11 mouse cellular contexts compared by ENCODE assay signal in genomic region chr11:8215634-8216033, GRCm38 (mm10).
A peak's percentile ranks its signal among the peaks of the same experiment; 100 is the strongest.
DNase-seq lines count a peak whose midpoint lies in the region; ATAC-seq lines count a peak whose summit lies in the region.
"Had no signal": no experiment of that assay in that cellular context is flagged by ENCODE, and none has a peak within 500 bp of the region (broad histone marks: within the 10 kb centered on the region; RNA-seq: fewer than 3 reads in every experiment).

No protein-coding gene starts in this region.

- no peak overlapping the region for H3K27ac ChIP-seq in forebrain, embryonic 14.5 days (ENCODE audit: low read depth, low read length)
- H3K27ac ChIP-seq in forebrain, embryonic 12.5 days = no peak overlapping the region
- no peak overlapping the region for H3K27ac ChIP-seq in hindbrain, embryonic 12.5 days
- H3K27ac ChIP-seq: stomach, embryonic 15.5 days had no signal

- 48% methylated on average over 7 of the region's 7 CpGs for WGBS in forebrain, embryonic 14.5 days
- WGBS in forebrain, embryonic 12.5 days = 63% methylated on average over 7 of the region's 7 CpGs
- 69% methylated on average over 7 of the region's 7 CpGs for WGBS in hindbrain, embryonic 12.5 days

- no peaks in the 10 kb centered on the region for H3K27me3 ChIP-seq in forebrain, embryonic 14.5 days (replicated peaks; ENCODE audit: control insufficient read depth, insufficient read depth, low read length)
- no peaks in the 10 kb centered on the region for H3K27me3 ChIP-seq in forebrain, embryonic 12.5 days
- no peaks in the 10 kb centered on the region for H3K27me3 ChIP-seq in hindbrain, embryonic 12.5 days
- H3K27me3 ChIP-seq: stomach, embryonic 15.5 days had no signal

- intact Hi-C loops in gastrocnemius, postnatal 14 days (cut with DNase I; ENCODE audit: low total_unique reads) = no loop called here

- no peak for ATAC-seq in forebrain, embryonic 14.5 days
- ATAC-seq in forebrain, embryonic 12.5 days (ENCODE audit: low FRiP score) = no peak
- no peak for ATAC-seq in hindbrain, embryonic 12.5 days (ENCODE audit: low FRiP score)
- ATAC-seq: hindbrain, embryonic 16.5 days had no signal

- no peaks in the 10 kb centered on the region for H3K4me1 ChIP-seq in forebrain, embryonic 14.5 days (ENCODE audit: control insufficient read depth, insufficient read depth, low read length)
- H3K4me1 ChIP-seq in forebrain, embryonic 12.5 days = no peaks in the 10 kb centered on the region
- no peaks in the 10 kb centered on the region for H3K4me1 ChIP-seq in hindbrain, embryonic 12.5 days
- H3K4me1 ChIP-seq: stomach, embryonic 15.5 days had no signal

- H3K4me3 ChIP-seq in forebrain, embryonic 14.5 days (ENCODE audit: low read depth, low read length) = no peak overlapping the region
- H3K4me3 ChIP-seq in forebrain, embryonic 12.5 days (replicated peaks) = no peak overlapping the region
- no peak overlapping the region for H3K4me3 ChIP-seq in hindbrain, embryonic 12.5 days
- H3K4me3 ChIP-seq: stomach, embryonic 15.5 days had no signal

- no peak overlapping the region for H3K4me2 ChIP-seq in forebrain, embryonic 14.5 days (ENCODE audit: low read length)
- no peak overlapping the region for H3K4me2 ChIP-seq in forebrain, embryonic 12.5 days
- H3K4me2 ChIP-seq in hindbrain, embryonic 12.5 days (replicated peaks) = no peak overlapping the region
- H3K4me2 ChIP-seq: stomach, embryonic 15.5 days had no signal

- H3K36me3 ChIP-seq in forebrain, embryonic 14.5 days (ENCODE audit: control insufficient read depth, insufficient read depth, low read length) = no peaks in the 10 kb centered on the region
- H3K36me3 ChIP-seq in forebrain, embryonic 12.5 days (replicated peaks) = no peaks in the 10 kb centered on the region
- no peaks in the 10 kb centered on the region for H3K36me3 ChIP-seq in hindbrain, embryonic 12.5 days
- H3K36me3 ChIP-seq: stomach, embryonic 15.5 days had no signal

- peak; percentile 23 for DNase-seq in forebrain, embryonic 14.5 days (ENCODE audit: low spot score)
- peak; percentile 35 for DNase-seq in 3T3-L1 (ENCODE audit: low read depth, low spot score)
- DNase-seq in gastrocnemius, postnatal 14 days = peak; percentile 59
- peak; percentile 71 for DNase-seq in kidney, postnatal 14 days
- DNase-seq in spleen, adult 18-20 months = no peak
- DNase-seq in spleen, postnatal 4 days (ENCODE audit: low spot score in 2 of 2) = no peak
- DNase-seq: cerebellum, adult 8-10 months had no signal

- no peak overlapping the region for H3K9ac ChIP-seq in forebrain, embryonic 14.5 days (ENCODE audit: low read length)
- H3K9ac ChIP-seq in forebrain, embryonic 12.5 days = no peak overlapping the region
- no peak overlapping the region for H3K9ac ChIP-seq in hindbrain, embryonic 12.5 days
- H3K9ac ChIP-seq: stomach, embryonic 15.5 days had no signal

- H3K9me3 ChIP-seq in forebrain, embryonic 14.5 days (replicated peaks; ENCODE audit: control insufficient read depth, low read length) = no peaks in the 10 kb centered on the region
- H3K9me3 ChIP-seq in forebrain, embryonic 12.5 days = no peaks in the 10 kb centered on the region
- no peaks in the 10 kb centered on the region for H3K9me3 ChIP-seq in hindbrain, embryonic 12.5 days (replicated peaks)
- H3K9me3 ChIP-seq: stomach, embryonic 15.5 days had no signal

Comparison
In these comparisons a context has a peak if more than half of its experiments do, and no peak if none do; other contexts are left out.
1. DNase-seq: peak in forebrain, embryonic 14.5 days (single experiment), 3T3-L1 (single experiment), gastrocnemius, postnatal 14 days (single experiment) and kidney, postnatal 14 days (single experiment); none in spleen, adult 18-20 months (0 of 2) and spleen, postnatal 4 days (0 of 2).